Mouse (Mus musculus) heart, postnatal 0 days (tissue): ENCODE data around the gene Ttc17.

Experiments
- CTCF ChIP-seq: IDR thresholded peaks from 2 replicates; pipeline ENCODE4 v1.5.1; 2016; ENCODE audit warnings: antibody characterized with exemption, control low read depth, low read depth
- EP300 ChIP-seq: IDR thresholded peaks from 2 replicates; pipeline ENCODE4 v1.6.1; 2016; ENCODE audit warnings: antibody characterized with exemption, low read depth

DNA sequence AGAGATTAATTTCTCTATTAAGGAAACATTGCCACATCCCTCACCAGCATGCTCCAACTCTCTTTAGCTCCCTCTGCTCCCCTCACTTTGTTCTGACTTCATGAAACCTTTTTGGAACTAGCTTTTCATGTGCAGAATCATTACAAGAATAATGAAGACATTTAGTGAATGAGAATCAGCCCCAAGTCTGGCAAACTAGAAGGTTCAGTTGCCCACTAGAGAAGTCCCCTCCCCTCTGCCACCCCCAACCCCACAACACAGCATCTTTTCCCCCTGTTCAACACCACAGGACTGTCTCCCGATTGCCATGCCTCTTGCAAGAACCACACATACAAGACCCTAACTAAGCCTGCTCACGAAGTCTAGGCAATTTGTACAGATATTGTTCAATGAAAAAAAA is 142.5 kb downstream of the Ttc17 start:
- TF ChIP-seq EP300 = no peak
- no peak for TF ChIP-seq CTCF
